Mouse (Mus musculus): ENCODE data around the gene Creb1. TPM values are rescaled to one million over a fixed set of nuclear protein-coding genes. Genes with fewer than 3 reads are reported as not detected.

Creb1 gene
- polyA plus RNA-seq (2015; fragmentation: Nextera tagmentation; extraction: Ambion mirVana), result 35.2 and 36.5 TPM in 2 replicates

GRCm38 (mm10) chr1:64532589-64533470 lies at the start of gene Creb1:
Gene Creb1, plus strand, starts transcription at chr1:64532645.
- WGBS, result under 1% methylated on average over 75 of the region's 119 CpGs
- ATAC-seq (ENCODE audit: low FRiP score, low TSS enrichment), result peak; percentile 98
- H3K36me3 ChIP-seq (ENCODE audit: insufficient read depth, low read length), result peaks cover 3% of the 10 kb centered on the region; the same call in 1 of the 2 replicates

GRCm38 (mm10) chr1:64488521-64489029 lies 43.9 kb upstream of the Creb1 start:
- H3K27me3 ChIP-seq (ENCODE audit: insufficient read depth, low read length), result no peaks in the 10 kb centered on the region
- no peak overlapping the region for H3K4me2 ChIP-seq (replicated peaks; ENCODE audit: low read depth, low read length)
- H3K27ac ChIP-seq (ENCODE audit: low read length), result no peak overlapping the region
- 50% methylated on average over 4 of the region's 4 CpGs for WGBS
- no peaks in the 10 kb centered on the region for H3K9me3 ChIP-seq (ENCODE audit: low read length)
- no peaks in the 10 kb centered on the region for H3K36me3 ChIP-seq (ENCODE audit: insufficient read depth, low read length)
- no peak for ATAC-seq (ENCODE audit: low FRiP score, low TSS enrichment)
- H3K4me3 ChIP-seq (ENCODE audit: low read length), result no peak overlapping the region
- H3K4me1 ChIP-seq (ENCODE audit: insufficient read depth, low read length), result no peaks in the 10 kb centered on the region
- no peak overlapping the region for H3K9ac ChIP-seq (replicated peaks; ENCODE audit: low read length)

More at GRCm38 (mm10) chr1:64532589-64533470, at the start of gene Creb1:
- Histone ChIP-seq H3K4me2 (replicated peaks; ENCODE audit: low read depth, low read length) (peak within 1 kb of the TSS; percentile 88), H3K9me3 (ENCODE audit: low read length) (peaks cover 4% of the 10 kb centered on the region), H3K4me1 (ENCODE audit: insufficient read depth, low read length) (peaks cover 21% of the 10 kb centered on the region), H3K9ac (replicated peaks; ENCODE audit: low read length) (peak within 1 kb of the TSS; percentile 97), H3K27ac (ENCODE audit: low read length) (peak within 1 kb of the TSS; percentile 100), H3K4me3 (ENCODE audit: low read length) (peak within 1 kb of the TSS; percentile 66), H3K27me3 (ENCODE audit: insufficient read depth, low read length) (no peaks in the 10 kb centered on the region)

- Histone ChIP-seq H3K4me3 (ENCODE audit: low read length) (no peak overlapping the region), H3K27ac (ENCODE audit: low read length) (no peak overlapping the region), H3K9me3 (ENCODE audit: low read length) (no peaks in the 10 kb centered on the region), H3K9ac (replicated peaks; ENCODE audit: low read length) (no peak overlapping the region), H3K4me2 (replicated peaks; ENCODE audit: low read depth, low read length) (no peak overlapping the region), H3K4me1 (ENCODE audit: insufficient read depth, low read length) (no peaks in the 10 kb centered on the region), H3K27me3 (ENCODE audit: insufficient read depth, low read length) (no peaks in the 10 kb centered on the region), H3K36me3 (ENCODE audit: insufficient read depth, low read length) (no peaks in the 10 kb centered on the region)
- no peak for ATAC-seq (ENCODE audit: low FRiP score, low TSS enrichment)
Measured at GRCm38 (mm10) chr1:64496803-64497202, 35.6 kb upstream of the Creb1 start.

GRCm38 (mm10) chr1:64501382-64502140 lies 30.9 kb upstream of the Creb1 start:
- H3K36me3 ChIP-seq (ENCODE audit: insufficient read depth, low read length), result no peaks in the 10 kb centered on the region
- no peak overlapping the region for H3K27ac ChIP-seq (ENCODE audit: low read length)
- no peaks in the 10 kb centered on the region for H3K27me3 ChIP-seq (ENCODE audit: insufficient read depth, low read length)
- no peak overlapping the region for H3K4me3 ChIP-seq (ENCODE audit: low read length)
- H3K4me1 ChIP-seq (ENCODE audit: insufficient read depth, low read length), result no peaks in the 10 kb centered on the region
- no peak for ATAC-seq (ENCODE audit: low FRiP score, low TSS enrichment)
- no peak overlapping the region for H3K9ac ChIP-seq (replicated peaks; ENCODE audit: low read length)
- no peak overlapping the region for H3K4me2 ChIP-seq (replicated peaks; ENCODE audit: low read depth, low read length)
- H3K9me3 ChIP-seq (ENCODE audit: low read length), result no peaks in the 10 kb centered on the region

GRCm38 (mm10) chr1:64508479-64509096 lies 23.9 kb upstream of the Creb1 start:
- no peak overlapping the region for H3K4me2 ChIP-seq (replicated peaks; ENCODE audit: low read depth, low read length)
- H3K4me1 ChIP-seq (ENCODE audit: insufficient read depth, low read length), result no peaks in the 10 kb centered on the region
- no peaks in the 10 kb centered on the region for H3K27me3 ChIP-seq (ENCODE audit: insufficient read depth, low read length)
- 77% methylated on average over 7 of the region's 7 CpGs for WGBS
- no peaks in the 10 kb centered on the region for H3K9me3 ChIP-seq (ENCODE audit: low read length)
- no peak for ATAC-seq (ENCODE audit: low FRiP score, low TSS enrichment)
- H3K36me3 ChIP-seq (ENCODE audit: insufficient read depth, low read length), result no peaks in the 10 kb centered on the region
- H3K9ac ChIP-seq (replicated peaks; ENCODE audit: low read length), result no peak overlapping the region
- no peak overlapping the region for H3K27ac ChIP-seq (ENCODE audit: low read length)
- H3K4me3 ChIP-seq (ENCODE audit: low read length), result no peak overlapping the region

GRCm38 (mm10) chr1:64509678-64510077 lies 22.8 kb upstream of the Creb1 start:
- H3K36me3 ChIP-seq (ENCODE audit: insufficient read depth, low read length), result no peaks in the 10 kb centered on the region
- H3K4me2 ChIP-seq (replicated peaks; ENCODE audit: low read depth, low read length), result no peak overlapping the region
- WGBS, result 85% methylated on average over 1 of the region's 1 CpGs
- H3K27me3 ChIP-seq (ENCODE audit: insufficient read depth, low read length), result no peaks in the 10 kb centered on the region
- H3K9ac ChIP-seq (replicated peaks; ENCODE audit: low read length), result no peak overlapping the region
- H3K4me3 ChIP-seq (ENCODE audit: low read length), result no peak overlapping the region
- H3K27ac ChIP-seq (ENCODE audit: low read length), result no peak overlapping the region
- no peak for ATAC-seq (ENCODE audit: low FRiP score, low TSS enrichment)
- H3K9me3 ChIP-seq (ENCODE audit: low read length), result no peaks in the 10 kb centered on the region
- H3K4me1 ChIP-seq (ENCODE audit: insufficient read depth, low read length), result no peaks in the 10 kb centered on the region

- Histone ChIP-seq H3K27me3 (ENCODE audit: insufficient read depth, low read length) (no peaks in the 10 kb centered on the region), H3K9me3 (ENCODE audit: low read length) (no peaks in the 10 kb centered on the region), H3K4me2 (replicated peaks; ENCODE audit: low read depth, low read length) (no peak overlapping the region), H3K4me3 (ENCODE audit: low read length) (no peak overlapping the region), H3K27ac (ENCODE audit: low read length) (no peak overlapping the region), H3K4me1 (ENCODE audit: insufficient read depth, low read length) (no peaks in the 10 kb centered on the region), H3K36me3 (ENCODE audit: insufficient read depth, low read length) (no peaks in the 10 kb centered on the region), H3K9ac (replicated peaks; ENCODE audit: low read length) (no peak overlapping the region)
- no peak for ATAC-seq (ENCODE audit: low FRiP score, low TSS enrichment)
- 84% methylated on average over 7 of the region's 7 CpGs for WGBS
Measured at GRCm38 (mm10) chr1:64514184-64514583, 18.3 kb upstream of the Creb1 start.

GRCm38 (mm10) chr1:64516593-64516992 lies 15.9 kb upstream of the Creb1 start:
- no peaks in the 10 kb centered on the region for H3K4me1 ChIP-seq (ENCODE audit: insufficient read depth, low read length)
- no peak overlapping the region for H3K4me2 ChIP-seq (replicated peaks; ENCODE audit: low read depth, low read length)
- no peaks in the 10 kb centered on the region for H3K27me3 ChIP-seq (ENCODE audit: insufficient read depth, low read length)
- ATAC-seq (ENCODE audit: low FRiP score, low TSS enrichment), result no peak
- no peaks in the 10 kb centered on the region for H3K36me3 ChIP-seq (ENCODE audit: insufficient read depth, low read length)
- 66% methylated on average over 3 of the region's 3 CpGs for WGBS
- H3K27ac ChIP-seq (ENCODE audit: low read length), result no peak overlapping the region
- no peak overlapping the region for H3K4me3 ChIP-seq (ENCODE audit: low read length)
- H3K9me3 ChIP-seq (ENCODE audit: low read length), result no peaks in the 10 kb centered on the region
- no peak overlapping the region for H3K9ac ChIP-seq (replicated peaks; ENCODE audit: low read length)

- H3K27me3 ChIP-seq (ENCODE audit: insufficient read depth, low read length), result no peaks in the 10 kb centered on the region
- ATAC-seq (ENCODE audit: low FRiP score, low TSS enrichment), result no peak
- H3K4me3 ChIP-seq (ENCODE audit: low read length), result no peak overlapping the region
- H3K27ac ChIP-seq (ENCODE audit: low read length), result no peak overlapping the region
- no peaks in the 10 kb centered on the region for H3K9me3 ChIP-seq (ENCODE audit: low read length)
- WGBS, result 61% methylated on average over 3 of the region's 3 CpGs
- no peak overlapping the region for H3K9ac ChIP-seq (replicated peaks; ENCODE audit: low read length)
- H3K4me1 ChIP-seq (ENCODE audit: insufficient read depth, low read length), result no peaks in the 10 kb centered on the region
- no peaks in the 10 kb centered on the region for H3K36me3 ChIP-seq (ENCODE audit: insufficient read depth, low read length)
- no peak overlapping the region for H3K4me2 ChIP-seq (replicated peaks; ENCODE audit: low read depth, low read length)
Measured at GRCm38 (mm10) chr1:64518480-64518879, 14.0 kb upstream of the Creb1 start.
